Mouse (Mus musculus): ENCODE measurements around the gene Slc2a12. TPM values are rescaled to one million over a fixed set of nuclear protein-coding genes. Genes with fewer than 3 reads are reported as not detected.
A peak's percentile ranks its signal among the peaks of the same experiment; 100 is the strongest.

The Slc2a12 gene
- 10 to 100 TPM; 15.0 to 22.8 TPM for total RNA-seq (2021)
- long read RNA-seq, experiment 1, full-length matches to known transcripts, result 11 of 44 reads
- long read RNA-seq, experiment 1, partial matches to known transcripts, result 0 of 44 reads
- long read RNA-seq, experiment 1, other reads (novel, unspliced or antisense), result 33 of 44 reads
- long read RNA-seq, experiment 2, full-length matches to known transcripts, result 6 of 24 reads
- long read RNA-seq, experiment 2, partial matches to known transcripts, result 2 of 24 reads
- long read RNA-seq, experiment 2, other reads (novel, unspliced or antisense), result 16 of 24 reads

GRCm38 (mm10) chr10:22644853-22645491, at the start of gene Slc2a12:
Slc2a12 (plus strand) TSS chr10:22645011.
- DNase-seq, result peak; percentile 64 to 74

- DNase-seq, result no peak
Measured at GRCm38 (mm10) chr10:22598908-22599480, 45.8 kb upstream of the Slc2a12 start.

- no peak for DNase-seq
Measured at GRCm38 (mm10) chr10:22601046-22601445, 43.8 kb upstream of the Slc2a12 start.

GRCm38 (mm10) chr10:22604801-22605200, 40.0 kb upstream of the Slc2a12 start:
- DNase-seq, result no peak

GRCm38 (mm10) chr10:22608273-22608672, 36.5 kb upstream of the Slc2a12 start:
- no peak for DNase-seq

- no peak for DNase-seq
Measured at GRCm38 (mm10) chr10:22608799-22609357, 35.9 kb upstream of the Slc2a12 start.

- DNase-seq, result no peak
Measured at GRCm38 (mm10) chr10:22613301-22613700, 31.5 kb upstream of the Slc2a12 start.

- no peak for DNase-seq
Measured at GRCm38 (mm10) chr10:22614554-22614953, 30.3 kb upstream of the Slc2a12 start.

GRCm38 (mm10) chr10:22615309-22615708, 29.5 kb upstream of the Slc2a12 start:
- no peak for DNase-seq

GRCm38 (mm10) chr10:22618842-22619241, 26.0 kb upstream of the Slc2a12 start:
- DNase-seq, result peak; percentile 13 to 49

GRCm38 (mm10) chr10:22628832-22629231, 16.0 kb upstream of the Slc2a12 start:
- no peak for DNase-seq

GRCm38 (mm10) chr10:22631103-22631502, 13.7 kb upstream of the Slc2a12 start:
- DNase-seq, result no peak

- DNase-seq, result no peak
Measured at GRCm38 (mm10) chr10:22631528-22631927, 13.3 kb upstream of the Slc2a12 start.

GRCm38 (mm10) chr10:22631956-22632355, 12.9 kb upstream of the Slc2a12 start:
- no peak for DNase-seq

GRCm38 (mm10) chr10:22633406-22634306, 11.2 kb upstream of the Slc2a12 start:
- DNase-seq, result no peak

GRCm38 (mm10) chr10:22637241-22637640, 7.6 kb upstream of the Slc2a12 start:
- DNase-seq, result no peak

- DNase-seq, result peak in 1 of 2 experiments; percentile 11
Measured at GRCm38 (mm10) chr10:22644171-22644570, 640 bp upstream of the Slc2a12 start.

- no peak for DNase-seq
Measured at GRCm38 (mm10) chr10:22648702-22649101, 3.9 kb downstream of the Slc2a12 start.

- DNase-seq, result no peak
Measured at GRCm38 (mm10) chr10:22653820-22654219, 9.0 kb downstream of the Slc2a12 start.

- DNase-seq, result peak; percentile 18 to 22
Measured at GRCm38 (mm10) chr10:22658534-22659385, 13.9 kb downstream of the Slc2a12 start.

GRCm38 (mm10) chr10:22659386-22659725, 14.5 kb downstream of the Slc2a12 start:
- no peak for DNase-seq
